Mouse (Mus musculus): ENCODE measurements around the gene Ttc28. TPM values are rescaled to one million over a fixed set of nuclear protein-coding genes. Genes with fewer than 3 reads are reported as not detected.

The Ttc28 gene
- total and polyA plus RNA-seq, 2 experiments = 0.81 to 0.83 TPM

GRCm38 (mm10) chr5:111154586-111154985 is 275.0 kb downstream of the Ttc28 start:
- Histone ChIP-seq H3K4me1 (ENCODE audit: control insufficient read depth, insufficient read depth, low read length) (no peaks in the 10 kb centered on the region; the same call in 1 of the 2 replicates), H3K27me3 (ENCODE audit: control insufficient read depth, insufficient read depth, low read length) (no peaks in the 10 kb centered on the region), H3K36me3 (ENCODE audit: control insufficient read depth, insufficient read depth, low read length) (no peaks in the 10 kb centered on the region), H3K9ac (ENCODE audit: low read depth, low read length) (no peak overlapping the region), H3K4me3 (ENCODE audit: insufficient read depth, low read depth, low read length) (no peak overlapping the region), H3K79me2 (ENCODE audit: control insufficient read depth, insufficient read depth, low read length) (no peaks in the 10 kb centered on the region), H3K27ac (replicated peaks; ENCODE audit: insufficient read depth, low read depth, low read length) (no peak overlapping the region)
- DNase-seq (ENCODE audit: extremely low read depth, low read depth, low spot score) = no peak
- TF ChIP-seq POLR2A (IDR thresholded peaks at IDR 0.05; ENCODE audit: extremely low read depth, insufficient read depth, low read length) = no peak
- TF ChIP-seq CTCF (IDR thresholded peaks at IDR 0.05; ENCODE audit: low read depth, low read length) = no peak
- 76% methylated on average over 7 of the region's 7 CpGs for WGBS

- no peak for DNase-seq (ENCODE audit: extremely low read depth, low read depth, low spot score)
- TF ChIP-seq CTCF (IDR thresholded peaks at IDR 0.05; ENCODE audit: low read depth, low read length) (no peak), POLR2A (IDR thresholded peaks at IDR 0.05; ENCODE audit: extremely low read depth, insufficient read depth, low read length) (no peak)
- Histone ChIP-seq H3K9ac (ENCODE audit: low read depth, low read length) (no peak overlapping the region), H3K4me1 (ENCODE audit: control insufficient read depth, insufficient read depth, low read length) (no peaks in the 10 kb centered on the region; the same call in 1 of the 2 replicates), H3K27me3 (ENCODE audit: control insufficient read depth, insufficient read depth, low read length) (no peaks in the 10 kb centered on the region), H3K79me2 (ENCODE audit: control insufficient read depth, insufficient read depth, low read length) (no peaks in the 10 kb centered on the region), H3K27ac (replicated peaks; ENCODE audit: insufficient read depth, low read depth, low read length) (no peak overlapping the region), H3K36me3 (ENCODE audit: control insufficient read depth, insufficient read depth, low read length) (no peaks in the 10 kb centered on the region), H3K4me3 (ENCODE audit: insufficient read depth, low read depth, low read length) (no peak overlapping the region)
- 91% methylated on average over 4 of the region's 4 CpGs for WGBS
These were observed 275.7 kb downstream of the Ttc28 start for GRCm38 (mm10) chr5:111155271-111155670.

GRCm38 (mm10) chr5:111155928-111156327 is 276.3 kb downstream of the Ttc28 start:
- Histone ChIP-seq H3K4me3 (ENCODE audit: insufficient read depth, low read depth, low read length) (no peak overlapping the region), H3K27ac (replicated peaks; ENCODE audit: insufficient read depth, low read depth, low read length) (no peak overlapping the region), H3K79me2 (ENCODE audit: control insufficient read depth, insufficient read depth, low read length) (no peaks in the 10 kb centered on the region), H3K4me1 (ENCODE audit: control insufficient read depth, insufficient read depth, low read length) (no peaks in the 10 kb centered on the region; the same call in 1 of the 2 replicates), H3K27me3 (ENCODE audit: control insufficient read depth, insufficient read depth, low read length) (no peaks in the 10 kb centered on the region), H3K36me3 (ENCODE audit: control insufficient read depth, insufficient read depth, low read length) (no peaks in the 10 kb centered on the region), H3K9ac (ENCODE audit: low read depth, low read length) (no peak overlapping the region)
- TF ChIP-seq CTCF (IDR thresholded peaks at IDR 0.05; ENCODE audit: low read depth, low read length) = no peak
- no peak for TF ChIP-seq POLR2A (IDR thresholded peaks at IDR 0.05; ENCODE audit: extremely low read depth, insufficient read depth, low read length)
- DNase-seq (ENCODE audit: extremely low read depth, low read depth, low spot score) = no peak
- WGBS = 81% methylated on average over 12 of the region's 12 CpGs

GRCm38 (mm10) chr5:111158266-111158665 is 278.7 kb downstream of the Ttc28 start:
- H3K4me3 ChIP-seq (ENCODE audit: insufficient read depth, low read depth, low read length) = no peak overlapping the region
- no peaks in the 10 kb centered on the region for H3K79me2 ChIP-seq (ENCODE audit: control insufficient read depth, insufficient read depth, low read length)
- TF ChIP-seq CTCF (IDR thresholded peaks at IDR 0.05; ENCODE audit: low read depth, low read length) (no peak), POLR2A (IDR thresholded peaks at IDR 0.05; ENCODE audit: extremely low read depth, insufficient read depth, low read length) (no peak)
- H3K4me1 ChIP-seq (ENCODE audit: control insufficient read depth, insufficient read depth, low read length) = no peaks in the 10 kb centered on the region; the same call in 1 of the 2 replicates
- no peak overlapping the region for H3K9ac ChIP-seq (ENCODE audit: low read depth, low read length)
- 89% methylated on average over 9 of the region's 9 CpGs for WGBS
- no peak overlapping the region for H3K27ac ChIP-seq (replicated peaks; ENCODE audit: insufficient read depth, low read depth, low read length)
- H3K36me3 ChIP-seq (ENCODE audit: control insufficient read depth, insufficient read depth, low read length) = no peaks in the 10 kb centered on the region
- DNase-seq (ENCODE audit: extremely low read depth, low read depth, low spot score) = no peak
- H3K27me3 ChIP-seq (ENCODE audit: control insufficient read depth, insufficient read depth, low read length) = no peaks in the 10 kb centered on the region

GRCm38 (mm10) chr5:111159628-111160321 is 280.2 kb downstream of the Ttc28 start:
- 64% methylated on average over 23 of the region's 23 CpGs for WGBS
- H3K36me3 ChIP-seq (ENCODE audit: control insufficient read depth, insufficient read depth, low read length) = no peaks in the 10 kb centered on the region
- DNase-seq (ENCODE audit: extremely low read depth, low read depth, low spot score) = no peak

More at GRCm38 (mm10) chr5:111159628-111160321, 280.2 kb downstream of the Ttc28 start:
- no peaks in the 10 kb centered on the region for H3K79me2 ChIP-seq (ENCODE audit: control insufficient read depth, insufficient read depth, low read length)
- H3K27me3 ChIP-seq (ENCODE audit: control insufficient read depth, insufficient read depth, low read length) = no peaks in the 10 kb centered on the region
- no peak overlapping the region for H3K9ac ChIP-seq (ENCODE audit: low read depth, low read length)
- H3K4me1 ChIP-seq (ENCODE audit: control insufficient read depth, insufficient read depth, low read length) = no peaks in the 10 kb centered on the region; the same call in 1 of the 2 replicates
- no peak overlapping the region for H3K27ac ChIP-seq (replicated peaks; ENCODE audit: insufficient read depth, low read depth, low read length)
- no peak overlapping the region for H3K4me3 ChIP-seq (ENCODE audit: insufficient read depth, low read depth, low read length)
- TF ChIP-seq POLR2A (IDR thresholded peaks at IDR 0.05; ENCODE audit: extremely low read depth, insufficient read depth, low read length) (no peak), CTCF (IDR thresholded peaks at IDR 0.05; ENCODE audit: low read depth, low read length) (no peak)
